Mouse (Mus musculus) embryonic facial prominence, embryonic 13.5 days (tissue): ENCODE results near the gene Nek5. TPM values are rescaled to one million over a fixed set of nuclear protein-coding genes. Genes with fewer than 3 reads are reported as not detected.

Source experiments
- ATAC-seq: fragments of 200-750 bp; cut with Nextera tagmentation; 2 replicates; pipeline ENCODE4 v1.8.0; 2017; ENCODE audit warnings: low read depth; ENCODE audit not compliant: insufficient number of reproducible peaks, insufficient read depth, low FRiP score, low TSS enrichment
- H3K27ac ChIP-seq: fragments of 300-500 bp; sonication (generic); 2 replicates; pipeline ENCODE4 v1.5.1; 2015; ENCODE audit warnings: moderate library complexity, mild to moderate bottlenecking, inconsistent platforms
- H3K27me3 ChIP-seq: fragments of 300-500 bp; sonication (generic); 2 replicates; pipeline ENCODE4 v1.6.1; 2015; ENCODE audit warnings: mild to moderate bottlenecking, inconsistent platforms
- H3K36me3 ChIP-seq: fragments of 300-500 bp; sonication (generic); 2 replicates; pipeline ENCODE4 v1.6.1; 2015; ENCODE audit warnings: mild to moderate bottlenecking, inconsistent platforms
- H3K4me1 ChIP-seq: fragments of 300-500 bp; sonication (generic); 2 replicates; pipeline ENCODE4 v1.6.1; 2015; ENCODE audit warnings: inconsistent platforms
- H3K4me2 ChIP-seq: fragments of 300-500 bp; sonication (generic); 2 replicates; pipeline ENCODE4 v1.6.1; 2015; ENCODE audit warnings: moderate library complexity, mild to moderate bottlenecking, inconsistent platforms
- H3K4me3 ChIP-seq: fragments of 300-500 bp; sonication (generic); 2 replicates; pipeline ENCODE4 v1.5.1; 2015; ENCODE audit warnings: mild to moderate bottlenecking, inconsistent platforms
- H3K9ac ChIP-seq: fragments of 300-500 bp; sonication (generic); 2 replicates; pipeline ENCODE4 v1.6.1; 2015; ENCODE audit warnings: mild to moderate bottlenecking, inconsistent platforms
- H3K9me3 ChIP-seq: fragments of 300-500 bp; sonication (generic); 2 replicates; pipeline ENCODE4 v1.6.1; 2016; ENCODE audit warnings: inconsistent platforms
- WGBS: fragments of 180-500 bp; shearing (Covaris S2); methylation state at CpG from one replicate; pipeline ENCODE4 v1.1.7; 2015; ENCODE audit warnings: mixed read lengths; 5-methylcytosine and 5-hydroxymethylcytosine counted together
- polyA plus RNA-seq: library from polyadenylated mRNA; unstranded; fragments of >200 nt; fragmentation: Nextera tagmentation; extraction: Ambion mirVana; gene quantifications from 2 replicates; pipeline ENCODE4 v1.2.1, GENCODE M21; 2015

Gene Nek5
- polyA plus RNA-seq, 1 experiment from 2014 or later, result not detected

DNA sequence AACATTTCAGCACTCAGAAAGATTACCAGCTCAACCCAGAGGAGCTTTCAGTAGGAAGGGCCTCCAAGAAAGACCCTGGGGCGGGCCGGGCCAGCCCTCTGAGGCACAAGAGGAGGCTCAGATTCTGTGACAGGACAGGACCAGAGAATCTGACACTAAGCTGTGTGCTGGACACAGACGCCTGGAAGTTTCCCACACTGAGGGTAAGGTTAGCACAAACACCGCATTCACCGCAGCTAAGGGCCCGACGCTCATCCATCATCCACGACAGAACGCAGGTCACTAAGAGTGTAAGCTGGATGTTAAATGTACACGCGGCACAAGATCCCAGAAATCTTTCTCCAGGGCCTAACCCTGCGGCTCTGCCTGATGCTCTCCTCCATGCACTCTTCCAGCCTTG is 81.1 kb downstream of the Nek5 start:
- H3K4me1 ChIP-seq, result 0 out of 2 replicates have a peak, but pooled peaks cover 3% of the 10 kb centered on the region
- no peaks in the 10 kb centered on the region for H3K9me3 ChIP-seq
- 52% methylated on average over 12 of the region's 12 CpGs for WGBS
- no peak overlapping the region for H3K27ac ChIP-seq
- no peak for ATAC-seq
- no peak overlapping the region for H3K9ac ChIP-seq
- no peak overlapping the region for H3K4me3 ChIP-seq
- no peaks in the 10 kb centered on the region for H3K36me3 ChIP-seq
- peaks cover 14% of the 10 kb centered on the region for H3K27me3 ChIP-seq
- H3K4me2 ChIP-seq, result no peak overlapping the region

GRCm38 (mm10) chr8:22042515-22042914 is 82.3 kb downstream of the Nek5 start:
- Histone ChIP-seq H3K9ac (no peak overlapping the region), H3K4me1 (0 out of 2 replicates have a peak, but pooled peaks cover 3% of the 10 kb centered on the region), H3K4me3 (no peak overlapping the region), H3K9me3 (no peaks in the 10 kb centered on the region), H3K36me3 (no peaks in the 10 kb centered on the region), H3K27ac (no peak overlapping the region), H3K27me3 (peaks cover 20% of the 10 kb centered on the region), H3K4me2 (no peak overlapping the region)
- ATAC-seq, result no peak
- 77% methylated on average over 3 of the region's 3 CpGs for whole genome bisulfite sequencing

GRCm38 (mm10) chr8:22040153-22040509 is 84.7 kb downstream of the Nek5 start:
- no peak overlapping the region for H3K4me3 ChIP-seq
- no peak overlapping the region for H3K27ac ChIP-seq
- no peaks in the 10 kb centered on the region for H3K36me3 ChIP-seq
- no peak overlapping the region for H3K9ac ChIP-seq
- WGBS, result 38% methylated on average over 6 of the region's 6 CpGs
- H3K4me2 ChIP-seq, result no peak overlapping the region
- no peaks in the 10 kb centered on the region for H3K9me3 ChIP-seq
- 0 out of 2 replicates have a peak, but pooled peaks cover 3% of the 10 kb centered on the region for H3K4me1 ChIP-seq
- H3K27me3 ChIP-seq, result peaks cover 20% of the 10 kb centered on the region
- ATAC-seq, result no peak

- no peak for ATAC-seq
- Histone ChIP-seq H3K9me3 (no peaks in the 10 kb centered on the region), H3K9ac (no peak overlapping the region), H3K4me2 (no peak overlapping the region), H3K27me3 (peaks cover 20% of the 10 kb centered on the region), H3K27ac (no peak overlapping the region), H3K36me3 (no peaks in the 10 kb centered on the region), H3K4me1 (0 out of 2 replicates have a peak, but pooled peaks cover 3% of the 10 kb centered on the region), H3K4me3 (no peak overlapping the region)
- WGBS, result 9% methylated on average over 15 of the region's 15 CpGs
Observed at GRCm38 (mm10) chr8:22039468-22040152, 85.2 kb downstream of the Nek5 start.

DNA sequence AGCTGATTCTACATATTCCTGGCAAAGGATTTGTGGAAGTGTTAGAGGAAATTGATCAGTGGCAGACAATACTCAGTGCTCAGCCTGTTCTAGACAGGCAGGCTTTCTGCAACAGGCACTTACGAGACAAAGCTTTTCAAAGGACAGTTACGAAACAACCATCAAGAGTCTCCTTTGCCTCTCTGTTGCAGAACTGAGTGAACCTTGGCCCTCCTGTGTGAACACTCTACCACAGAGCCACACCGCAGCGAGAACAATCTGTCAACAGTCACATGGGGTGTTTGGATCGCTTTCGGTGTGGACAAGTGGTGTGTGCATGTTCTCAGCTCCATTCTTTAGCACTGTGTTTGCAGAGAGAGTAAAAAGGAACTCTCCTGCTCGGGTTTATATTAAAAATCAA is 87.8 kb downstream of the Nek5 start:
- Histone ChIP-seq H3K27ac (no peak overlapping the region), H3K27me3 (peaks cover 20% of the 10 kb centered on the region), H3K4me2 (no peak overlapping the region), H3K4me3 (no peak overlapping the region), H3K36me3 (no peaks in the 10 kb centered on the region), H3K9me3 (no peaks in the 10 kb centered on the region), H3K9ac (no peak overlapping the region), H3K4me1 (0 out of 2 replicates have a peak, but pooled peaks cover 3% of the 10 kb centered on the region)
- ATAC-seq, result no peak
- 82% methylated on average over 7 of the region's 7 CpGs for WGBS

DNA sequence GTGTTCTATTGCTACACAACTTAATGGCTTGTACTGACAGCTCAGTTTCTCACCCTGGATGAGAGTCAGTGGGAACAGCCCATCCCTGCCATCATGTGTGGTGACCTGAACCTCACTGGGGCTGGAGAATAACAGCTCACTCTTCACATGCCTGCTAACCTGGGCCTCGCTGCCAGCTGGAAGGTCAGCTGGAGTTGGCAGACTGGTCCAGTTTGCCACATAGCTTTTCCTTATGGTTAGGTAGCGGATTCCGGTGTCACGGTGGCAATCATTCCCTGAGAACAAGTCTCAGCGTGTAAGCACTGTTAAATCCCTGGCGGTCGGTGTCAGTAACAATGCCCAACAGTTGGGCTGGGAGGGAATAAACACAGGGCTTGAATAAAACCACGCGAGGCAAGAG is 88.7 kb downstream of the Nek5 start:
- Histone ChIP-seq H3K4me2 (no peak overlapping the region), H3K4me1 (0 out of 2 replicates have a peak, but pooled peaks cover 3% of the 10 kb centered on the region), H3K36me3 (no peaks in the 10 kb centered on the region), H3K4me3 (no peak overlapping the region), H3K27me3 (peaks cover 20% of the 10 kb centered on the region), H3K9me3 (no peaks in the 10 kb centered on the region), H3K27ac (no peak overlapping the region), H3K9ac (no peak overlapping the region)
- 85% methylated on average over 9 of the region's 9 CpGs for WGBS
- ATAC-seq, result no peak

DNA sequence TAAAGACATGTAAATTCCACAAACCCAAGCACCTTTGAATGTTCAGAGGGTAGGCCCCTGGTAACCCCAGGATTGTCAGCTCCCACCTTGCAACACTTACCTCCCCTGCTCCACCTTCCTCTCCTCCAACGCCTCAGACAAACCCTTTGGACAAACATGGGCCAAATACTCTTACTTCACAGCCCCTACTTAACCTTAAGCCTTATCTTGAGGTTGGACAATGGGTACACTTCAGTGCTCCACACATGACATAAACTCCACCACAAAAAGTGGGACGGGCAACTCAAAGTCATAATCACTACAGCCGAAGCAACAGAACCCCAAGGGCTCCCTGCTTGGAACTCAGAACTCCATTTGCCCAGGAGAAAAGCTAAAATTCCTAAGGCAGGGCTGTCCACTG is 93.9 kb downstream of the Nek5 start:
- H3K9ac ChIP-seq, result no peak overlapping the region
- no peak overlapping the region for H3K4me2 ChIP-seq
- no peaks in the 10 kb centered on the region for H3K9me3 ChIP-seq
- H3K4me1 ChIP-seq, result no peaks in the 10 kb centered on the region
- 82% methylated on average over 3 of the region's 3 CpGs for WGBS
- no peak overlapping the region for H3K27ac ChIP-seq
- no peak overlapping the region for H3K4me3 ChIP-seq
- no peak for ATAC-seq
- H3K27me3 ChIP-seq, result no peaks in the 10 kb centered on the region
- H3K36me3 ChIP-seq, result no peaks in the 10 kb centered on the region

GRCm38 (mm10) chr8:22028973-22029372 is 95.9 kb downstream of the Nek5 start:
- 88% methylated on average over 3 of the region's 3 CpGs for WGBS
- Histone ChIP-seq H3K9ac (no peak overlapping the region), H3K4me2 (no peak overlapping the region), H3K27ac (no peak overlapping the region), H3K4me3 (no peak overlapping the region), H3K36me3 (no peaks in the 10 kb centered on the region), H3K4me1 (no peaks in the 10 kb centered on the region), H3K27me3 (no peaks in the 10 kb centered on the region), H3K9me3 (no peaks in the 10 kb centered on the region)
- no peak for ATAC-seq

- no peak overlapping the region for H3K9ac ChIP-seq
- no peaks in the 10 kb centered on the region for H3K36me3 ChIP-seq
- no peak overlapping the region for H3K4me2 ChIP-seq
- ATAC-seq, result no peak
- H3K9me3 ChIP-seq, result no peaks in the 10 kb centered on the region
- no peak overlapping the region for H3K27ac ChIP-seq
- H3K27me3 ChIP-seq, result no peaks in the 10 kb centered on the region
- WGBS, result 75% methylated on average over 4 of the region's 4 CpGs
- no peaks in the 10 kb centered on the region for H3K4me1 ChIP-seq
- H3K4me3 ChIP-seq, result no peak overlapping the region
Observed at GRCm38 (mm10) chr8:22025241-22025640, 99.6 kb downstream of the Nek5 start.

Other genes with a start within 250 kb of the Nek5 start
- gene Defb9, start 239.6 kb downstream of the Nek5 start, polyA plus RNA-seq, result not detected in 2 replicates
- gene Defb11, start 218.6 kb downstream of the Nek5 start, polyA plus RNA-seq, result not detected in 2 replicates
- gene Defb15, start 192.3 kb downstream of the Nek5 start, polyA plus RNA-seq, result not detected in 2 replicates
- gene Defb35, start 186.7 kb downstream of the Nek5 start, polyA plus RNA-seq, result not detected in 2 replicates
- gene Defb13, start 178.3 kb downstream of the Nek5 start, polyA plus RNA-seq, result not detected in 2 replicates
- gene Fam90a1a, start 166.3 kb downstream of the Nek5 start, polyA plus RNA-seq, result not detected in 2 replicates
- gene Ccdc70, start 155.3 kb downstream of the Nek5 start, polyA plus RNA-seq, result not detected in 2 replicates
- gene Atp7b, start 64.7 kb downstream of the Nek5 start, polyA plus RNA-seq, result 0.55 and 0.96 TPM in 2 replicates
- gene Alg11, start 64.3 kb downstream of the Nek5 start, polyA plus RNA-seq, result 39.1 and 40.8 TPM in 2 replicates
- 4.1 and 5.6 TPM in 2 replicates for gene Nek3, start 41.4 kb upstream of the Nek5 start, polyA plus RNA-seq
- gene Ckap2, start 60.8 kb upstream of the Nek5 start, polyA plus RNA-seq, result 50.0 and 53.2 TPM in 2 replicates
- 37.4 and 37.9 TPM in 2 replicates for gene Vps36, start 67.8 kb upstream of the Nek5 start, polyA plus RNA-seq
- gene Thsd1, start 102.3 kb upstream of the Nek5 start, polyA plus RNA-seq, result 9.8 and 10.2 TPM in 2 replicates
- not detected in 2 replicates for gene Tpte, start 158.4 kb upstream of the Nek5 start, polyA plus RNA-seq